Mouse (Mus musculus): ENCODE data around the gene Tmem150b.

GRCm38 (mm10) chr7:4747156-4747899 is 22.3 kb upstream of the Tmem150b start:
- TF ChIP-seq EP300 (optimal IDR thresholded peaks at IDR 0.05) (no peak), CTCF (IDR thresholded peaks at IDR 0.05; ENCODE audit: low read depth) (no peak)
